ENCODE assay signal across 8 mouse cellular contexts in the genomic region with DNA sequence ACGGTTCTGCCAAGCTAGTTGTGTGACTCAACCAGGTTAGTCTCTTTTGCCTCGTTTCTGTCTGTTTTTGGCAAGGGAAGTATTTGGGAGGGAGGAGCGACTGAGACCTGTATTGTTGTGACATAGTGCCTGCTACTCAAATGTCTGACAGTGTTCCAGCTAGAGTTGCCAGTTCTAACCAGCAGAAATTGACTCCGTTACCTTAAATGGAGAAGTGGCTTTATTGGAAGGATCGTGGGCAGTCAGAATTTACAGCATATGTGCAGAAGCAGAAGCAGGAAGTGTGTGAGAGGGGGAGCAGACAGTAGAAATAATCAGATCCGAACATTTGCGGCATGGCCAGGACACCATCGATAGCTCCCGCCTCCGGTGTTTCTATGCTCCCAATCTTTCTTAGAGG. TPM values are rescaled to one million over a fixed set of nuclear protein-coding genes. Genes with fewer than 3 reads are reported as not detected.
DNase-seq lines count a peak whose midpoint lies in the region; ATAC-seq and TF ChIP-seq lines count a peak whose summit lies in the region.

No protein-coding gene starts in this region.

- H3K36me3 ChIP-seq in liver, postnatal 0 days (replicated peaks; ENCODE audit: insufficient read depth, low read length) = no peaks in the 10 kb centered on the region

- no peaks in the 10 kb centered on the region for H3K9me3 ChIP-seq in liver, postnatal 0 days (ENCODE audit: low read length)

- H3K27ac ChIP-seq in liver, postnatal 0 days (ENCODE audit: low read depth) = no peak overlapping the region

- TF ChIP-seq EP300 in liver, postnatal 0 days (IDR thresholded peaks at IDR 0.05; ENCODE audit: low read depth) = no peak

- peak; percentile 50 to 68 for DNase-seq in layer of hippocampus, adult 18-20 months (ENCODE audit: low spot score in 2 of 2)
- DNase-seq in layer of hippocampus, postnatal 10 days (ENCODE audit: low spot score in 2 of 2) = no peak
- peak; percentile 26 for DNase-seq in Muller cell, postnatal 12 days (ENCODE audit: inconsistent ontology term)
- peak; percentile 77 for DNase-seq in fat pad, adult 2 months (ENCODE audit: extremely low read depth, low read depth, low spot score)
- no peak for DNase-seq in liver, postnatal 0 days
- no peak for DNase-seq in urinary bladder, adult 2 months (ENCODE audit: low spot score)
- DNase-seq in spleen, adult 18-20 months = no peak
- DNase-seq in thymus, postnatal 36 days = no peak

- H3K4me3 ChIP-seq in liver, postnatal 0 days (ENCODE audit: low read depth, low read length) = no peak overlapping the region

- no peak for TF ChIP-seq CTCF in liver, postnatal 0 days (IDR thresholded peaks at IDR 0.05; ENCODE audit: low read depth)

- ATAC-seq in liver, postnatal 0 days = peak; percentile 35; the same call in 1 of the 2 replicates

- no peaks in the 10 kb centered on the region; the same call in 1 of the 2 replicates for H3K27me3 ChIP-seq in liver, postnatal 0 days (ENCODE audit: insufficient read depth, low read length)

- WGBS in liver, postnatal 0 days (ENCODE audit: insufficient replicate concordance) = 27% methylated on average over 10 of the region's 10 CpGs

- no peak overlapping the region for H3K9ac ChIP-seq in liver, postnatal 0 days (replicated peaks)

- no peaks in the 10 kb centered on the region for H3K4me1 ChIP-seq in liver, postnatal 0 days (ENCODE audit: insufficient read depth)

- peak overlapping the region; percentile 53 for H3K4me2 ChIP-seq in liver, postnatal 0 days (ENCODE audit: low read depth, low read length)

RNA-seq across cellular contexts. Expression of a gene that starts 51.8 kb away (rescaled TPM):
- 1 to 10 TPM; 5.0 to 5.5 TPM for total RNA-seq in layer of hippocampus, adult 18-20 months (2021)
- total RNA-seq in layer of hippocampus, postnatal 10 days (2021) = 1 to 10 TPM; 7.7 to 8.6 TPM
- polyA plus RNA-seq in liver, postnatal 0 days (2015; fragmentation: Nextera tagmentation; extraction: Ambion mirVana) = not detected in 2 replicates
- polyA plus RNA-seq in urinary bladder, adult 2 months (2012; rRNA removed) = not detected in 2 replicates

Comparison
In these comparisons a context has a peak if more than half of its experiments do, and no peak if none do; other contexts are left out.
1. DNase-seq: peak in layer of hippocampus, adult 18-20 months (2 of 2), Muller cell, postnatal 12 days (single experiment) and fat pad, adult 2 months (single experiment); none in layer of hippocampus, postnatal 10 days (0 of 2), liver, postnatal 0 days (single experiment), urinary bladder, adult 2 months (single experiment), spleen, adult 18-20 months (0 of 2) and thymus, postnatal 36 days (0 of 2).